Mouse (Mus musculus) left cerebral cortex, postnatal 25 days (tissue): ENCODE measurements at regions not wholly inside any gene's neighbourhood (a gene's known extent, or its start where the extent isn't known, plus 50 kb on each side); places are given as distances from the start of the nearest gene placed in this dataset.
"Not testable (repeated sequence)": the region's sequence is repeated elsewhere in the genome, so short reads cannot be mapped to it uniquely, and the experiment has no call there.

Experiments used
- DNase-seq, 2 experiments: peaks; one replicate each; pipeline ENCODE4 v3.0.0; 2022; ENCODE audit warnings: low spot score in 2 of 2, mixed read lengths in 1 of 2
- intact Hi-C: fragments of 180-260 bp; cut with DNase I; formaldehyde crosslinking; loops from one replicate; pipeline ENCODE4 v1.15.1; 2025

GRCm38 (mm10) chr8:39833251-39833650 is 841.6 kb upstream of the Adam24 start:
- intact Hi-C loops: no loop called here
- DNase-seq: peak; percentile 10 to 84

- no peak for DNase-seq
- intact Hi-C loops: no loop called here
Observed at GRCm38 (mm10) chr8:39846854-39847253, 828.0 kb upstream of the Adam24 start.

GRCm38 (mm10) chr8:39862544-39862943 is 812.3 kb upstream of the Adam24 start:
- peak in 1 of 2 experiments; percentile 25 for DNase-seq
- intact Hi-C loops: no loop called here

DNA sequence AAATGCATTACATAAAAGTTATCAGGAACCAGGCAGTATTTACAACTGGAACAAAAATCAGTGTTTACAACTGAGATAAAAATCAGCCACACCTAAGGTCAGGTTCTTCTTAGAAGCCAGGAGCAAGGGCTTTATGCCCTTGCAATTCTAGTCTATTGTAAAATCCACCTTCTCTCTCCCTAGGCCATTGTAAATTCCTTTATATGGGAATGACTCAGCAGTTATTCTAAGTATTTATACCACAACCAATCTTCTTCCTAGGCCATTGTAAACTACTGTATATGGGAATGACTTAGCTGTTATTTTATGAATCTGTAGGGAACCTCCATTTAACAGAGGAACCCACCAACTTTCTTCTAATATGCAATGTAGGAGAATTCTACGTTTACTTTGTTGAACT is 772.6 kb upstream of the Adam24 start:
- no peak for DNase-seq
- intact Hi-C loops: no loop called here

DNA sequence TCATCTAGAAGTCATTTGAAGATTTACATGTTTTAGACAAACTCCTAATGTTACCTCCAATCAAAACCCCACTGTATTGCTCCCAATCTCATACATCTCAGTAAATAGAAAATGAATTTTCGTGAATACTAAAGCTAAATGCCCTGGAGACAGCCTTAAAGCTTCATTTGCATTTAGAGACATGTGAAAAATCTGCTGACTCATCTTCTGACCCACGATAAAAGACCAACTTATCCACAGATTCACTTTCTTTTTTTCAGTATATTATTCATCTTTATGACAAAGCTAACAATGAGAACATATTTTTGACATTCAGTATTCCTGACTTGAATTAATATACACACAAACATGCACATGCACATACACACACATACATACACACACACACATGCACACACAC is 762.0 kb upstream of the Adam24 start:
- no peak for DNase-seq
- intact Hi-C loops: no loop called here

DNA sequence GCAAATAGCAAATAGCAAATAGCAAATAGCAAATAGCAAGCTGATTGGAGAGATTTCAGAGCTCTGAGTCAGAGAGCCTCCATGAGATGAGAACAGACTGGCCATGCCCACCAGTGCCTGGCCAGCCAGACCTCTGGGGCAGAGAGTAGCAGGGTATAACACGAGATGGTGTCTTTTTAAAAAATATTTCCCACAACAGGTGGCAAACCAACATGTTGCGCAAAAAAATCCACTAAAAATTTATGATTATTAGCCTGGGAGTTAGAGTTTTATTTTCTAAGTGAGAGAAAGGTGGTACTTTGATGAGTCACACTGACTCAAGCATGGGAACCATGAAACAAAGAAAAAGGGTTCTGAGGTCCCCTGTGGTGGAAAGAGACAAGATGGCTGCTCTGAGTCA is 753.5 kb upstream of the Adam24 start:
- intact Hi-C loops: no loop called here
- DNase-seq: no peak

GRCm38 (mm10) chr8:39923741-39924140 is 751.1 kb upstream of the Adam24 start:
- intact Hi-C loops: no loop called here

DNA sequence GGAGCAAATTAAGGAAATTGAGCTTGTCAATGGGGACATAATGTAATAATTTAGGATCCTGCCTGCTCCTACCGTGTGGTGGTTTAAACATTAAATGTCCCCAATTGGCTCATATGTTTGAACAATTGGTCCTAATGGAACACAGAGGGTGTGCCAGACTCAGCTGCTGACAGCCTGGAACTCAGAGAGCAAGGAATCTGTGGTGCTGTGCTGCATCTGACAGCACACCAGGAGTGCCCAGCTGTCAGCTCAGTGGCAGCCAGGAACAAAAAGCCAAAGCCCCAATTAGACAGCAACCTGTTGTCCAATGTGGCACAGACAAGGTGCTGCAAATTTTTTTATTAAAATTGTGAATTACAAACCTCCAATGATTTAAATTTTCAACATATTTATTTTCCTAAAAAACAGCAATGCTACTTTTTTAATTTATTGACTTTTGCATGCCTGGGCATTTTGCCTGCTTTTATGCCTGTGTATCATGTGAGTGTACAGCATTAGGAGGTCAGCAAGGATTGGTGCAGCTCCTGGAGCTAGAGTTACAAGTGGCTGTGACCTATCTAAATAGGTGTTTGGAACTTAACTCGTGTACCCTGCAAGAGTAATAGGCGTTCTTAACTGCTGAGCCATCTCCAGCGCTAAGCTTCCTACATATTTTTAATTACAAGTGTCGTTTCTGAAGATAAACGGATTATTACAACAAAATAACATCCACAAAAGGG is 724.5 kb upstream of the Adam24 start:
- intact Hi-C loops: no loop called here
- no peak for DNase-seq

More at GRCm38 (mm10) chr8:39923741-39924140, 751.1 kb upstream of the Adam24 start:
- no peak for DNase-seq

GRCm38 (mm10) chr8:39954497-39954896 is 720.4 kb upstream of the Adam24 start:
- no peak for DNase-seq
- intact Hi-C loops: no loop called here

- DNase-seq: no peak
- intact Hi-C loops: no loop called here
Observed at GRCm38 (mm10) chr8:39954924-39955323, 720.0 kb upstream of the Adam24 start.

GRCm38 (mm10) chr8:40005207-40005837 is 669.6 kb upstream of the Adam24 start:
- intact Hi-C loops: no loop called here
- DNase-seq: no peak

DNA sequence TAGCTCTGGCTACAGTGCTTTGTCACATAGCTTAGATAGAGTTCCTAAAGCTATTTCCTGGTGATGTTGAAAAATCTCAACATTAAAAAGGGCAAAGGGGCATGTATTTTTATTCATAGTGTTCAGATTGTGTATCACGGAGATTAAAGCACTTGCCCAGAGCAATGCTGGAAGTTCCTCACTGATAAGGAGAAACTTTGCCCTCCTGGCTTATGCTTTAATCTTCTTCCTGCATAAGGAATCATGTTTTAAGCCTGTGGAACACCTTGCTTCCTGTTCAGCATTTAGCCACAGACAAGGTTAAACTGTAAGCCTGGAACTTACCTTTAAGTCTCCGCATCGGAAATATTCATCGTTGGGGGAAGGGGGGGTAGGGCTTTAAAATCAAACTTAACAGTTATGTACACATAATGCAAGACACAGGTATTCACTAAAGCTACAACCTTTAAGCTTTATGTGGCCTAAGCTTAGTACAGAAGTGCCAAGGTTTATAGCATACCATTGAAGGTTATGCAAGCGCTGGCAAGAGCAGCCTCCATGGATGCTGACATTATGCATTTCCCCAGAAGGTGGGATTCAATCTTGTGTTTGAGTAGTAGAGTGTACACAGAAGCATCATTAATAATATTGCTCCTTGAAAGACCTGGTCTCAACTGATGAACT is 655.5 kb upstream of the Adam24 start:
- intact Hi-C loops: no loop called here

GRCm38 (mm10) chr8:40064145-40064544 is 610.7 kb upstream of the Adam24 start:
- no peak for DNase-seq
- intact Hi-C loops: no loop called here

More for the DNA sequence above, 655.5 kb upstream of the Adam24 start:
- DNase-seq: no peak

- no peak for DNase-seq
- intact Hi-C loops: no loop called here
Observed at GRCm38 (mm10) chr8:40071131-40071530, 603.7 kb upstream of the Adam24 start.

DNA sequence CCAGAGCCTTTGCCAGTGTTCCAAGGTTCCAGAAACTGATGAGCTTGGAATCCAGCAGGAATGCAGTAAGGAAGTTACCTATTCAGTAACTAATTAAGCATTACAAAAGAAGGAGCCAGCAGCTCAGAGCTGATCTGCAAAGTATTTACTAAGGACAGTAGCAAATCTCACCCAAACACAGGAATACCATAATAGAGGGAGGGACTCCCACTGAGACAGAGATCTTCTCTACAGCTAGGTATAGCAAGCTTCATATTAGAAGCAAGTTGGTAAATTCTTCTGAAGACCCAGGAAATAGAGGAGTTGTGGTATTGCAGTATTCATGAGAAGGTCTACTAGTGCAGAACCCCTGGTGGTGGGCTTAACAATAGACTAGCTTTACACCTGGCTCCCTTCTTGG is 593.9 kb upstream of the Adam24 start:
- intact Hi-C loops: not testable (repeated sequence)

GRCm38 (mm10) chr8:40084129-40084528 is 590.7 kb upstream of the Adam24 start:
- intact Hi-C loops: no loop called here
- DNase-seq: no peak

More for the DNA sequence above, 593.9 kb upstream of the Adam24 start:
- not testable (repeated sequence) for DNase-seq

DNA sequence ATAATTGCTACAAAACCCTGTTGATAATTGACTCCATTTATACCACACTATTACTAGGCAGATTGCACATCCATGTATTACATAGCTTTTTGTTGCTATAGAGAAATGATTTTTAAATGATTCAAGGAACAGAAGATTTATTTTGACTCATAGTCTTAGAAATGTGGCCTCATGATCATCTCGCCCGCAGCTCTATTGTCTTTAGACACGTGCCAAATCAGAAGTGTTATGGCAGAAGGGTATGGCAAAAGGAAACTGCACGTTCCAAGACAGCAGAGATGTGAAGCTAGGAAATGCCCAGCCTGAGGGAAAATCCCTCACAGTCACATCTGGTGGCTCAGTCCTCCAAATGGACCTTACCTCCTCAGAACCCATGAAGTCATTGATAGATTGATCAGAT is 585.5 kb upstream of the Adam24 start:
- no peak for DNase-seq
- intact Hi-C loops: no loop called here

- no peak for DNase-seq
- intact Hi-C loops: no loop called here
Observed at GRCm38 (mm10) chr8:40124402-40124801, 550.5 kb upstream of the Adam24 start.

DNA sequence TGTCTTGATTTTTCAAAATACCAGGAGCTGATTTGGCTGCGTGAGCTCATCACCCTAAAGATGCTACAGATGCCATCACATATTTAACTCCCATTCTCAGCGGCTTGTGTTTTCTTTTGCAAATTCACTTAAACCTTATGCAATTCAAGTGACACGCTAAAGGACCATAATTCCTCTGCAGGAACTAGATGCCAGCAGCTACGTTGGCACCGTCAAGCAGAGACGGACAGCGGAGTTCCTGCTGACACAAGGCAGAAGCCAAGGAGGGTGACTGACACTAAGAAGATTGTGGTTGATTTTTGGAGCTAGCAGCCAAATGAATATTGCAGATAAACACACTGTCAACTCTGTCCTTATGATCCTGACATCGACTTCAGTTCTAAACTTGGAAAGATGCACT is 547.7 kb upstream of the Adam24 start:
- intact Hi-C loops: no loop called here
- peak in 1 of 2 experiments; percentile 7 for DNase-seq

DNA sequence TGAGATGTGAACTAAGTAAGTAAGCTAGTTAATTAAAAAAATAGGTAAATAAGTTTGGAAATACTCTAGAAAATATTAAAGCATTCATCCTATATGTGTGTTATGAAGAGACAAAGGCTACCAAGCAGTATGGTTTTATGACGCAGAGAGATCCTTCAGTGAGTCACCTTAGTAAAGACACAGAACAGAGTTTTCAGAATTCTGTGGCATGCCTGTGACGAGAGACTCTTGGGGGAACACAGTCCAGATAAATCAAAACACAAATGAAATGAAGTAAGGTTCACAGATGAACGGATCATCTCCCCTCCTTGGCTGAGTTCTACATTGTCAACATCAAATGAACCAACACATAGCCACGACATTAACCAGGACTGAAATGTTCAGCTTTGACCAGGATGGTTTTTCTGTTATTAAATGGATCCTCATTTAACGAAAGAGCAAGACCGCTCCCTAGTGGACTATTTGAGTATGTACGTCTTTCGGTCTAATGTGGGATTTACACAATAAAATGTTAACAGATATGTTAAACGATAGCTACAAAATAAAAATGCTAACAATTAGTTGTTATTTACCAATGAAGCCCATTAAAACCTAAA is 542.1 kb upstream of the Adam24 start:
- peak; percentile 63 to 72 for DNase-seq
- intact Hi-C loops: no loop called here
